Mouse (Mus musculus): ENCODE data around the gene Ubn1.

GRCm38 (mm10) chr16:5029847-5030246 lies 20.0 kb upstream of the Ubn1 start:
- TF ChIP-seq POLR2A (IDR thresholded peaks at IDR 0.05; ENCODE audit: insufficient read depth, low read depth, low read length) (no peak), CTCF (IDR thresholded peaks at IDR 0.05; ENCODE audit: insufficient read depth, low read depth, low read length) (no peak)

Measured in olfactory bulb, adult 2 months (tissue).